9 mouse cellular contexts compared by ENCODE assay signal in genomic region chr7:58844449-58844848, GRCm38 (mm10).
DNase-seq lines count a peak whose midpoint lies in the region; ATAC-seq and TF ChIP-seq lines count a peak whose summit lies in the region.
"Had no signal": no experiment of that assay in that cellular context is flagged by ENCODE, and none has a peak within 500 bp of the region (broad histone marks: within the 10 kb centered on the region; RNA-seq: fewer than 3 reads in every experiment).

No protein-coding gene starts in this region.

- H3K4me1 ChIP-seq in neural tube, embryonic 11.5 days (ENCODE audit: control insufficient read depth, insufficient read depth, low read length): peaks cover 8% of the 10 kb centered on the region; the same call in 1 of the 2 replicates
- H3K4me1 ChIP-seq in liver, embryonic 16.5 days (ENCODE audit: control insufficient read depth, low read depth, low read length): no peaks in the 10 kb centered on the region

- H3K4me2 ChIP-seq in neural tube, embryonic 11.5 days (ENCODE audit: low read depth): peak overlapping the region; percentile 19; the same call in 1 of the 2 replicates
- H3K4me2 ChIP-seq in liver, embryonic 16.5 days (ENCODE audit: low read depth, low read length): peak overlapping the region; percentile 20; the same call in 1 of the 2 replicates

- H3K27me3 ChIP-seq in neural tube, embryonic 11.5 days (ENCODE audit: control insufficient read depth, insufficient read depth, low read length): no peaks in the 10 kb centered on the region
- H3K27me3 ChIP-seq in liver, embryonic 16.5 days (ENCODE audit: control insufficient read depth, insufficient read depth, low read depth, low read length): no peaks in the 10 kb centered on the region

- no peak overlapping the region for H3K9ac ChIP-seq in neural tube, embryonic 11.5 days (ENCODE audit: low read length)
- no peak overlapping the region for H3K9ac ChIP-seq in liver, embryonic 16.5 days (ENCODE audit: low read depth, low read length)

- H3K27ac ChIP-seq in gastrocnemius, adult 2 months: peak overlapping the region; percentile 85
- H3K27ac ChIP-seq in neural tube, embryonic 11.5 days (ENCODE audit: low read depth, low read length): peak overlapping the region; percentile 39; the same call in 1 of the 2 replicates
- H3K27ac ChIP-seq in liver, embryonic 16.5 days (ENCODE audit: low read length): no peak overlapping the region

- ATAC-seq in neural tube, embryonic 11.5 days (ENCODE audit: insufficient read depth, low FRiP score, low TSS enrichment): peak; percentile 8; the same call in 1 of the 2 replicates
- no peak for ATAC-seq in liver, embryonic 16.5 days (ENCODE audit: low read depth)

- no peaks in the 10 kb centered on the region for H3K36me3 ChIP-seq in neural tube, embryonic 11.5 days (ENCODE audit: control insufficient read depth, insufficient read depth, low read length)
- no peaks in the 10 kb centered on the region for H3K36me3 ChIP-seq in liver, embryonic 16.5 days (ENCODE audit: control insufficient read depth, insufficient read depth)

- peak overlapping the region; percentile 53 for H3K4me3 ChIP-seq in gastrocnemius, adult 2 months
- no peak overlapping the region for H3K4me3 ChIP-seq in neural tube, embryonic 11.5 days (ENCODE audit: low read depth, low read length)
- H3K4me3 ChIP-seq in liver, embryonic 16.5 days (ENCODE audit: low read depth, low read length): no peak overlapping the region

- H3K9me3 ChIP-seq in neural tube, embryonic 11.5 days (ENCODE audit: control insufficient read depth, low read length): no peaks in the 10 kb centered on the region
- H3K9me3 ChIP-seq in liver, embryonic 16.5 days (replicated peaks; ENCODE audit: control insufficient read depth, low read length): no peaks in the 10 kb centered on the region

- 34% methylated on average over 4 of the region's 4 CpGs for WGBS in neural tube, embryonic 11.5 days
- WGBS in liver, embryonic 16.5 days (ENCODE audit: insufficient replicate concordance): 21% methylated on average over 4 of the region's 4 CpGs

- no peak for DNase-seq in gastrocnemius, adult 2 months
- DNase-seq in gastrocnemius, postnatal 4 days (ENCODE audit: low spot score in 2 of 2): no peak
- no peak for DNase-seq in neural tube, embryonic 11.5 days (ENCODE audit: low spot score)
- DNase-seq in neural tube, embryonic 10.5 days (ENCODE audit: extremely low spot score, low spot score): no peak
- DNase-seq in adrenal gland, adult 8-10 months: no peak
- DNase-seq in urinary bladder, postnatal 10 days (ENCODE audit: low spot score): no peak
- no peak for DNase-seq in layer of hippocampus, adult 8-10 months (ENCODE audit: low spot score in 2 of 2)
- DNase-seq: spleen, adult 18-20 months had no signal

- TF ChIP-seq CTCF in gastrocnemius, adult 2 months (IDR thresholded peaks at IDR 0.05): no peak

- intact Hi-C loops in gastrocnemius, adult 2 months (cut with DNase I): loop anchor here (5.0 kb wide), 2 partner anchors 57 to 72 kb away; no protein-coding TSS in a partner anchor
